In the genomic region with DNA sequence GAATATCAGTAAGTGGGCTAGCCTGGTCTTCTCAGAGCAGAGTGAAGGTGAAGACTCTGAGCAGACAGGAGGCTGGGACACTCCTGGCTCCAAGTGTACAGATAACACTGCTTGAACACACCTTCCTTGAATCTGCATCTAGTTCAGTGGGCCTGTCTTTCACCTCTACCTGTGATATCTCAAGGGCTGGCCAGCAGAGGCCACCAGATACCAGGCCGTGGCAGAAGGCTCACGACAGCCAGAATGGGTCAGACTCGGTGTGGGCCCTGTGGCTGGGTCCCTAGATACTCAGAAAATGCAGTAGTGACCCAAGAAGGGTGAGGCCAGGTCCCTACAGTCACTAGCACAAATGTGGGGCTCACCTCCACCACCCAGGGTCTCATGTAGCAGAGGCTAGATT, we compare ENCODE assay signal across 29 mouse cellular contexts. TPM values are rescaled to one million over a fixed set of nuclear protein-coding genes. Genes with fewer than 3 reads are reported as not detected.
DNase-seq lines count a peak whose midpoint lies in the region; ATAC-seq and TF ChIP-seq lines count a peak whose summit lies in the region.
"Had no signal": no experiment of that assay in that cellular context is flagged by ENCODE, and none has a peak within 500 bp of the region (broad histone marks: within the 10 kb centered on the region; RNA-seq: fewer than 3 reads in every experiment).

No protein-coding gene starts in this region.

- H3K4me1 ChIP-seq in liver, embryonic 11.5 days (replicated peaks; ENCODE audit: control insufficient read depth, insufficient read depth, low read length): no peaks in the 10 kb centered on the region
- H3K4me1 ChIP-seq in liver, embryonic 14.5 days (replicated peaks; ENCODE audit: control insufficient read depth in 2 of 2, insufficient read depth in 2 of 2, low read length in 1 of 2): no peaks in the 10 kb centered on the region
- H3K4me1 ChIP-seq in neural tube, embryonic 15.5 days: no peaks in the 10 kb centered on the region
- H3K4me1 ChIP-seq: heart, embryonic 10.5 days; hindbrain, embryonic 15.5 days; intestine, embryonic 15.5 days; limb, embryonic 13.5 days had no signal

- H3K9ac ChIP-seq in liver, embryonic 11.5 days (ENCODE audit: low read depth, low read length): no peak overlapping the region
- H3K9ac ChIP-seq in liver, embryonic 14.5 days (replicated peaks): no peak overlapping the region
- H3K9ac ChIP-seq in neural tube, embryonic 15.5 days (replicated peaks): no peak overlapping the region
- H3K9ac ChIP-seq: hindbrain, embryonic 15.5 days; intestine, embryonic 15.5 days; limb, embryonic 13.5 days; lung, embryonic 14.5 days had no signal

- peak; percentile 22; the same call in 1 of the 2 replicates for TF ChIP-seq CTCF in gastrocnemius, adult 2 months (IDR thresholded peaks at IDR 0.05)
- peak; percentile 64 for TF ChIP-seq CTCF in liver, embryonic 14.5 days (IDR thresholded peaks at IDR 0.05; ENCODE audit: low read depth)

- DNase-seq in gastrocnemius, adult 2 months: no peak
- DNase-seq in gastrocnemius, adult 18-20 months (ENCODE audit: low spot score): no peak
- DNase-seq in liver (peak; percentile 21), A20 (ENCODE audit: low read depth, low spot score) (peak; percentile 33)
- no peak for DNase-seq in liver, embryonic 11.5 days (ENCODE audit: low spot score)
- DNase-seq in liver, embryonic 14.5 days (ENCODE audit: low read depth in 3 of 3, low spot score in 3 of 3): no peak
- DNase-seq in heart, adult 18-20 months: no peak
- DNase-seq: adrenal gland, postnatal 36 days; cerebellum, adult 11-12 months; cerebellum, postnatal 10 days; heart, postnatal 4 days; layer of hippocampus, postnatal 36 days; lung, embryonic 14.5 days; lung, postnatal 4 days; thymus, postnatal 14 days had no signal

- no peak for TF ChIP-seq EP300 in liver, embryonic 14.5 days (IDR thresholded peaks at IDR 0.05; ENCODE audit: low read depth)

- H3K27me3 ChIP-seq in liver, embryonic 11.5 days (replicated peaks; ENCODE audit: control insufficient read depth, insufficient read depth, low read length): peaks cover 2% of the 10 kb centered on the region; the same call in 1 of the 2 replicates
- no peaks in the 10 kb centered on the region for H3K27me3 ChIP-seq in liver, embryonic 14.5 days (ENCODE audit: control insufficient read depth, insufficient read depth, low read length)
- H3K27me3 ChIP-seq in neural tube, embryonic 15.5 days (replicated peaks): 0 out of 2 replicates have a peak, but pooled peaks cover 6% of the 10 kb centered on the region
- H3K27me3 ChIP-seq: hindbrain, embryonic 15.5 days; intestine, embryonic 15.5 days; limb, embryonic 13.5 days had no signal

- intact Hi-C loops in gastrocnemius, adult 2 months (cut with DNase I): no loop called here

- no peak overlapping the region for H3K4me2 ChIP-seq in liver, embryonic 11.5 days
- no peak overlapping the region for H3K4me2 ChIP-seq in liver, embryonic 14.5 days (ENCODE audit: low read depth)
- no peak overlapping the region for H3K4me2 ChIP-seq in neural tube, embryonic 15.5 days
- H3K4me2 ChIP-seq: hindbrain, embryonic 15.5 days; intestine, embryonic 15.5 days; limb, embryonic 13.5 days; lung, embryonic 14.5 days had no signal

- no peak overlapping the region for H3K27ac ChIP-seq in gastrocnemius, adult 2 months
- no peak overlapping the region for H3K27ac ChIP-seq in liver, embryonic 11.5 days (ENCODE audit: low read depth, low read length)
- no peak overlapping the region for H3K27ac ChIP-seq in liver, embryonic 14.5 days
- H3K27ac ChIP-seq in neural tube, embryonic 15.5 days (replicated peaks): no peak overlapping the region
- H3K27ac ChIP-seq: heart, embryonic 10.5 days; hindbrain, embryonic 15.5 days; intestine, embryonic 15.5 days; limb, embryonic 13.5 days had no signal

- WGBS in liver, embryonic 11.5 days: 45% methylated on average over 3 of the region's 3 CpGs
- WGBS in liver, embryonic 14.5 days (ENCODE audit: insufficient replicate concordance): 50% methylated on average over 3 of the region's 3 CpGs
- 74% methylated on average over 3 of the region's 3 CpGs for WGBS in neural tube, embryonic 15.5 days

- no peak for ATAC-seq in liver, embryonic 11.5 days (replicated peaks; ENCODE audit: low FRiP score)
- ATAC-seq in liver, embryonic 14.5 days (ENCODE audit: insufficient read depth): no peak
- no peak for ATAC-seq in neural tube, embryonic 15.5 days (ENCODE audit: low FRiP score)
- ATAC-seq: intestine, embryonic 15.5 days; midbrain, embryonic 16.5 days had no signal

- H3K4me3 ChIP-seq in gastrocnemius, adult 2 months: no peak overlapping the region
- no peak overlapping the region for H3K4me3 ChIP-seq in liver, embryonic 11.5 days (ENCODE audit: low read depth, low read length)
- H3K4me3 ChIP-seq in liver, embryonic 14.5 days (ENCODE audit: insufficient read depth in 1 of 2, low read depth in 2 of 2, low read length in 2 of 2): no peak overlapping the region
- no peak overlapping the region for H3K4me3 ChIP-seq in neural tube, embryonic 15.5 days (replicated peaks)
- H3K4me3 ChIP-seq: heart, embryonic 10.5 days; hindbrain, embryonic 15.5 days; intestine, embryonic 15.5 days; limb, embryonic 13.5 days had no signal

- H3K9me3 ChIP-seq in liver, embryonic 11.5 days (ENCODE audit: control insufficient read depth, low read length): no peaks in the 10 kb centered on the region; the same call in 1 of the 2 replicates
- no peaks in the 10 kb centered on the region for H3K9me3 ChIP-seq in liver, embryonic 14.5 days (ENCODE audit: control insufficient read depth, low read length)
- H3K9me3 ChIP-seq in neural tube, embryonic 15.5 days (replicated peaks): 0 out of 2 replicates have a peak, but pooled peaks cover 4% of the 10 kb centered on the region

- H3K36me3 ChIP-seq in liver, embryonic 11.5 days (ENCODE audit: control insufficient read depth, insufficient read depth, low read length): no peaks in the 10 kb centered on the region
- H3K36me3 ChIP-seq in liver, embryonic 14.5 days (replicated peaks; ENCODE audit: control insufficient read depth, insufficient read depth, low read depth): no peaks in the 10 kb centered on the region
- H3K36me3 ChIP-seq in neural tube, embryonic 15.5 days: no peaks in the 10 kb centered on the region
- H3K36me3 ChIP-seq: hindbrain, embryonic 15.5 days; intestine, embryonic 15.5 days; limb, embryonic 13.5 days had no signal

RNA-seq across cellular contexts. Expression of gene Padi3, which starts 16.8 kb away (rescaled TPM):
- 1 to 10 TPM; 1.1 to 6.9 TPM for total RNA-seq in gastrocnemius, adult 2 months (2021)
- 1 to 10 TPM; 1.4 TPM for total RNA-seq in gastrocnemius, adult 18-20 months (2021)
- polyA plus RNA-seq in liver, embryonic 11.5 days (2014; fragmentation: Nextera tagmentation; extraction: Ambion mirVana): 0.56 and 0.96 TPM in 2 replicates
- polyA plus RNA-seq in liver, embryonic 14.5 days (2012; rRNA removed): 0.11 and 0.17 TPM in 2 replicates
- polyA plus RNA-seq in liver, embryonic 14.5 days (2014; fragmentation: Nextera tagmentation; extraction: Ambion mirVana): 0.13 and 0.25 TPM in 2 replicates
- total RNA-seq in heart, adult 18-20 months (2021): under 1 TPM in 1 of 2 experiments, not detected in 1; 0.15 TPM
- 0.22 TPM in 1 of 2 replicates, not detected in the other for polyA plus RNA-seq in neural tube, embryonic 15.5 days (2015; fragmentation: Nextera tagmentation; extraction: Ambion mirVana)
- total RNA-seq: adrenal gland, adult 18-20 months; adrenal gland, postnatal 36 days; layer of hippocampus, adult 8-10 months; layer of hippocampus, postnatal 36 days had no signal
- polyA plus RNA-seq: cortical plate, adult 2 months; embryonic facial prominence, embryonic 11.5 days; forebrain, embryonic 11.5 days; hindbrain, embryonic 15.5 days; midbrain, embryonic 16.5 days; neural tube, embryonic 14.5 days had no signal

RNA-seq across cellular contexts. Expression of gene Padi1, which starts 18.3 kb away (rescaled TPM):
- total RNA-seq in gastrocnemius, adult 2 months (2021): under 1 TPM in 1 of 2 experiments, not detected in 1; 0.22 TPM
- under 1 TPM; 0.07 to 0.21 TPM for total RNA-seq in gastrocnemius, adult 18-20 months (2021)
- 0.06 and 0.11 TPM in 2 replicates for polyA plus RNA-seq in liver, embryonic 11.5 days (2014; fragmentation: Nextera tagmentation; extraction: Ambion mirVana)
- polyA plus RNA-seq in liver, embryonic 14.5 days (2012; rRNA removed): 0.01 and 0.02 TPM in 2 replicates
- 0.06 TPM in 1 of 2 replicates, not detected in the other for polyA plus RNA-seq in liver, embryonic 14.5 days (2014; fragmentation: Nextera tagmentation; extraction: Ambion mirVana)
- total RNA-seq in heart, adult 18-20 months (2021): under 1 TPM in 1 of 2 experiments, not detected in 1; 0.23 TPM
- 0.08 and 0.24 TPM in 2 replicates for polyA plus RNA-seq in neural tube, embryonic 15.5 days (2015; fragmentation: Nextera tagmentation; extraction: Ambion mirVana)
- total RNA-seq: adrenal gland, adult 18-20 months; adrenal gland, postnatal 36 days; heart, postnatal 4 days; layer of hippocampus, postnatal 36 days; left cerebral cortex, postnatal 14 days had no signal
- polyA plus RNA-seq: forebrain, embryonic 11.5 days; neural tube, embryonic 14.5 days had no signal

RNA-seq across cellular contexts. Expression of gene Padi4, which starts 53.2 kb away (rescaled TPM):
- not detected for total RNA-seq in gastrocnemius, adult 2 months (2021)
- under 1 TPM in 1 of 2 experiments, not detected in 1; 0.09 TPM for total RNA-seq in gastrocnemius, adult 18-20 months (2021)
- polyA plus RNA-seq in liver, embryonic 11.5 days (2014; fragmentation: Nextera tagmentation; extraction: Ambion mirVana): 0.32 and 0.34 TPM in 2 replicates
- 0.37 and 0.58 TPM in 2 replicates for polyA plus RNA-seq in liver, embryonic 14.5 days (2012; rRNA removed)
- polyA plus RNA-seq in liver, embryonic 14.5 days (2014; fragmentation: Nextera tagmentation; extraction: Ambion mirVana): 0.34 and 0.52 TPM in 2 replicates
- 1 to 10 TPM in 1 of 2 experiments, under 1 TPM in 1; 0.51 to 1.5 TPM for total RNA-seq in heart, adult 18-20 months (2021)
- polyA plus RNA-seq in neural tube, embryonic 15.5 days (2015; fragmentation: Nextera tagmentation; extraction: Ambion mirVana): 0.20 and 1.6 TPM in 2 replicates
- total RNA-seq: gastrocnemius, adult 8-10 months; layer of hippocampus, postnatal 36 days; left cerebral cortex, postnatal 14 days had no signal

Comparison
In these comparisons a context has a peak if more than half of its experiments do, and no peak if none do; other contexts are left out.
1. DNase-seq: peak in liver (single experiment) and A20 (single experiment); none in gastrocnemius, adult 2 months (single experiment), gastrocnemius, adult 18-20 months (single experiment), liver, embryonic 11.5 days (single experiment), liver, embryonic 14.5 days (0 of 3) and heart, adult 18-20 months (0 of 2).